Mouse (Mus musculus): ENCODE results near the gene Rph3a. TPM values are rescaled to one million over a fixed set of nuclear protein-coding genes. Genes with fewer than 3 reads are reported as not detected.
"Not testable (repeated sequence)": the region's sequence is repeated elsewhere in the genome, so short reads cannot be mapped to it uniquely, and the experiment has no call there.

Rph3a gene
- total RNA-seq, 2 experiments from 2014 or later: 3.3 to 3.6 TPM

GRCm38 (mm10) chr5:120919156-120919935 lies 90.5 kb downstream of the Rph3a start:
- not testable (repeated sequence) for DNase-seq (ENCODE audit: low spot score in 2 of 2)

GRCm38 (mm10) chr5:120914204-120914603 lies 95.7 kb downstream of the Rph3a start, which contains the start of gene Oas1d:
Gene Oas1d (plus strand): TSS chr5:120914536.
- not testable (repeated sequence) for DNase-seq (ENCODE audit: low spot score in 2 of 2)

GRCm38 (mm10) chr5:120908196-120908920 lies 101.5 kb downstream of the Rph3a start:
- DNase-seq (ENCODE audit: low spot score in 2 of 2): no peak

GRCm38 (mm10) chr5:120906791-120907733 lies 102.8 kb downstream of the Rph3a start, which contains the start of gene Oas1a:
Gene Oas1a (minus strand): TSS chr5:120907521.
- not testable (repeated sequence) for DNase-seq (ENCODE audit: low spot score in 2 of 2)

GRCm38 (mm10) chr5:120902056-120902455 lies 107.8 kb downstream of the Rph3a start:
- DNase-seq (ENCODE audit: low spot score in 2 of 2): no peak

- no peak for DNase-seq (ENCODE audit: low spot score in 2 of 2)
Observed at GRCm38 (mm10) chr5:120900666-120901065, 109.2 kb downstream of the Rph3a start.

GRCm38 (mm10) chr5:120898726-120899125 lies 111.2 kb downstream of the Rph3a start:
- no peak for DNase-seq (ENCODE audit: low spot score in 2 of 2)

GRCm38 (mm10) chr5:120898307-120898706 lies 111.6 kb downstream of the Rph3a start:
- DNase-seq (ENCODE audit: low spot score in 2 of 2): no peak

- DNase-seq (ENCODE audit: low spot score in 2 of 2): no peak
Observed at GRCm38 (mm10) chr5:120895231-120895900, 114.5 kb downstream of the Rph3a start.

GRCm38 (mm10) chr5:120894692-120895091 lies 115.2 kb downstream of the Rph3a start:
- DNase-seq (ENCODE audit: low spot score in 2 of 2): not testable (repeated sequence)

- DNase-seq (ENCODE audit: low spot score in 2 of 2): not testable (repeated sequence)
Observed at GRCm38 (mm10) chr5:120893866-120894265, 116.0 kb downstream of the Rph3a start.

GRCm38 (mm10) chr5:120892243-120892660 lies 117.6 kb downstream of the Rph3a start:
- no peak for DNase-seq (ENCODE audit: low spot score in 2 of 2)

GRCm38 (mm10) chr5:120891566-120892242 lies 118.2 kb downstream of the Rph3a start:
- DNase-seq (ENCODE audit: low spot score in 2 of 2): not testable (repeated sequence)

GRCm38 (mm10) chr5:120890991-120891390 lies 118.9 kb downstream of the Rph3a start:
- DNase-seq (ENCODE audit: low spot score in 2 of 2): no peak

Other genes starting within 250 kb of the Rph3a start
- under 1 TPM; 0.50 to 0.64 TPM for gene Oas3, start 232.4 kb downstream of the Rph3a start, total RNA-seq (2021)
- gene Oas1e, start 214.6 kb downstream of the Rph3a start, total RNA-seq (2021): not detected
- under 1 TPM; 0.46 to 0.64 TPM for gene Oas1c, start 197.6 kb downstream of the Rph3a start, total RNA-seq (2021)
- gene Oas1f, start 162.7 kb downstream of the Rph3a start, total RNA-seq (2021): not detected
- gene Oas1h, start 148.7 kb downstream of the Rph3a start, total RNA-seq (2021): not detected
- gene Oas1g, start 122.5 kb downstream of the Rph3a start, total RNA-seq (2021): 1 to 10 TPM in 1 of 2 experiments, under 1 TPM in 1; 0.90 to 1.2 TPM
- gene Oas1a, start 102.6 kb downstream of the Rph3a start, total RNA-seq (2021): 1 to 10 TPM; 2.4 to 2.8 TPM
- not detected for gene Oas1d, start 95.6 kb downstream of the Rph3a start, total RNA-seq (2021)
- 100 to 1,000 TPM; 115 to 136 TPM for gene Ptpn11, start 181.3 kb upstream of the Rph3a start, total RNA-seq (2021)
- gene Rpl6, start 194.4 kb upstream of the Rph3a start, total RNA-seq (2021): 1,000 to 10,000 TPM in 1 of 2 experiments, 100 to 1,000 TPM in 1; 921 to 1,031 TPM
- gene Hectd4, start 210.1 kb upstream of the Rph3a start, total RNA-seq (2021): 10 to 100 TPM; 17.6 to 20.4 TPM

Data from adrenal gland, adult 18-20 months (tissue).